Mouse (Mus musculus) neural tube, embryonic 14.5 days (tissue): Measurements from ENCODE around the gene Pak2. TPM values are rescaled to one million over a fixed set of nuclear protein-coding genes. Genes with fewer than 3 reads are reported as not detected.

Experiments used
- ATAC-seq: fragments of 200-750 bp; cut with Nextera tagmentation; 2 replicates; pipeline ENCODE4 v1.8.0; 2017; ENCODE audit warnings: low read depth, mild to moderate bottlenecking, moderate TSS enrichment, moderate library complexity
- H3K27ac ChIP-seq: fragments of 300-500 bp; sonication (generic); 2 replicates; pipeline ENCODE4 v1.5.1; 2014; ENCODE audit warnings: low read depth, mild to moderate bottlenecking, control low read depth, low read length, moderate library complexity, mixed read lengths
- H3K27me3 ChIP-seq: fragments of 300-500 bp; sonication (generic); 2 replicates; pipeline ENCODE4 v1.6.1; 2014; ENCODE audit warnings: low read length; ENCODE audit not compliant: control insufficient read depth, insufficient read depth
- H3K36me3 ChIP-seq: fragments of 300-500 bp; sonication (generic); 2 replicates; pipeline ENCODE4 v1.6.1; 2014; ENCODE audit warnings: low read length, mixed read lengths; ENCODE audit not compliant: control insufficient read depth, insufficient read depth
- H3K4me1 ChIP-seq: fragments of 300-500 bp; sonication (generic); 2 replicates; pipeline ENCODE4 v1.6.1; 2014; ENCODE audit warnings: low read length; ENCODE audit not compliant: control insufficient read depth, insufficient read depth
- H3K4me2 ChIP-seq: fragments of 300-500 bp; sonication (generic); 2 replicates; pipeline ENCODE4 v1.6.1; 2014; ENCODE audit warnings: mild to moderate bottlenecking, low read depth, low read length, control low read depth
- H3K4me3 ChIP-seq: fragments of 300-500 bp; sonication (generic); 2 replicates; pipeline ENCODE4 v1.5.1; 2014; ENCODE audit warnings: low read depth, low read length, control low read depth, mixed read lengths
- H3K9ac ChIP-seq: fragments of 300-500 bp; sonication (generic); replicated peaks from 2 replicates; pipeline ENCODE4 v1.6.1; 2014; ENCODE audit warnings: low read depth, mild to moderate bottlenecking, control low read depth, low read length, mixed read lengths
- H3K9me3 ChIP-seq: fragments of 300-500 bp; sonication (generic); 2 replicates; pipeline ENCODE4 v1.6.1; 2016; ENCODE audit warnings: low read length; ENCODE audit not compliant: control insufficient read depth
- WGBS: fragments of 180-500 bp; shearing (Covaris S2); extraction: QIAGEN DNeasy Blood & Tissue Kit; methylation state at CpG from one replicate; pipeline ENCODE4 v1.1.7; 2014; 5-methylcytosine and 5-hydroxymethylcytosine counted together
- polyA plus RNA-seq: library from polyadenylated mRNA; unstranded; fragments of >200 nt; fragmentation: Nextera tagmentation; extraction: Ambion mirVana; gene quantifications from 2 replicates; pipeline ENCODE4 v1.2.1, GENCODE M21; 2014

The Pak2 gene
- polyA plus RNA-seq, 1 experiment from 2014 or later: 28.1 TPM

DNA sequence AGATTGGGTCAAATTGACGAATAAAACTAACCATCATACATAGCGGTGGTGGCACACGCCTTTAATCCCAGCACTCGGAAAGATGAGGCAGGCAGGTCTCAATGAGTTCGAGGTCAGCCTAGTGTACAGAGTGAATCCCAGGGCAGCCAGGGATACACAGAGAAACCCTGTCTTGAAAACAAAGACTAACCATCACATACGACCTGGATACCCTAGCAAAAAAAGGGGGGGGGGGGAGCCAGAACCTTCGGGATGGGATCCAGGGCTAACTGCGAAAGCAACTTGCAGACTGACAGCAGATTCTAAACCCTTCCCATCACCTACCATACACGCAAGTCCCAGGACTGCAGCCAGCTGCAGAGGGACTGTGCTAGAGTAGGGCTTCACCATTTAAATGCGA is 35.3 kb upstream of the Pak2 start:
- Histone ChIP-seq H3K27me3 (no peaks in the 10 kb centered on the region), H3K27ac (no peak overlapping the region), H3K4me3 (no peak overlapping the region), H3K9me3 (no peaks in the 10 kb centered on the region), H3K9ac (no peak overlapping the region), H3K4me2 (no peak overlapping the region), H3K4me1 (no peaks in the 10 kb centered on the region), H3K36me3 (0 out of 2 replicates have a peak, but pooled peaks cover 3% of the 10 kb centered on the region)
- 89% methylated on average over 10 of the region's 10 CpGs for WGBS
- no peak for ATAC-seq

GRCm38 (mm10) chr16:32113541-32114218 is 34.5 kb upstream of the Pak2 start:
- Histone ChIP-seq H3K9ac (no peak overlapping the region), H3K27me3 (no peaks in the 10 kb centered on the region), H3K36me3 (0 out of 2 replicates have a peak, but pooled peaks cover 3% of the 10 kb centered on the region), H3K4me1 (no peaks in the 10 kb centered on the region), H3K4me2 (no peak overlapping the region), H3K4me3 (no peak overlapping the region), H3K9me3 (no peaks in the 10 kb centered on the region), H3K27ac (no peak overlapping the region)
- ATAC-seq: no peak
- WGBS: 73% methylated on average over 23 of the region's 23 CpGs

DNA sequence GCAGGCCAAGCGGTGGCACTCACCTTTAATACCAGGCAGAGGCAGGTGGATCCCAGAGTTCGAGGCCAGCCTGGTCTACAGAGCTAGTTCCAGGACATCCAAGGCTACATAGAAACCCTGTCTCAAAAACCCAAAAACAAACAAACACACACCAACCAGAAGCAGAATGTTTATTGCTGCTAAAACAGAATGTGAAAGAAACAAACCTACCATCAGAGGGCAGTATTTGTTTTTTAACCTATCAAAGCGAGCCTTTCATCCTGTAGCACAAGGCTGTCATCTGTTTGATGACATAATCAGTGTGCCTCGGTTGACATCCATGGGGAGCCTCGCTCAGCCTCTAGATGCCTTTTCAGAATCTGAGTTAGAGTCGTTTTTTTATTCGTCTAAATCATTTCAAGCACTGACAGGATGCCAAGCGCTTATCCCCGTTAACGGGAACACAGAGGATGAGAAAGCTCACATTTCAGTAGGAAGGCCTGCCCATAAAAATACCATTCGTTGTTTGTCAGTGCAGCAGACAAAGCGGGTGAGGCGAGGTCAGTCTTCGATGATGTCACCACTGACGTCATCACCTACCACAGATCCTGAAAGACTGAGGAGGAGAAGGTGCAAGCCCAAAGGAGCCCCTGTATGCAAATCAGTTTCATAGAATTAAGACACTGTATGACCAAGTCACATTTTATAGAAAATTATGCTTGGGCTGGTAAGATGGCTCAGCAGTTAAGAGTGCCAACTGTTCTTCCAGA is 32.0 kb upstream of the Pak2 start:
- 82% methylated on average over 15 of the region's 15 CpGs for WGBS
- no peak overlapping the region for H3K27ac ChIP-seq

DNA sequence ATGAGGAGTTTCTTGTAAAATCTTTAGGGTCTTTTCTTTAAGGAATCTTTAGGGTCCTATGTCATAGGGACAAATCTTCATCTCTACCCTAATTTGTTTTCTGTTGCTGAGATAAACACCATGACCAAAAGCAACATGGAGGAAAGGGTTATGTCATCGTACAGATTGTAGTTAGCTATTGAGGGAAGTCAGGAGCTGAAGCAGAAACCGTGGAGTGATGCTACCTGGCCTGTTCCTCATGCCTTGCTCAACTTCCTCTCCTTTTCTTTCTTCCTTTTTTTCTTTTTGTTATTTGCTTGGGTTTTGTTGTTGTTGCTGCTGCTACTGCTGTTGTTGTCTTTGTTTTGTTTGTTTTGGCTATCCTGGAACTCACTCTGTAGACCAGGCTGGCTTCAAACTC is 29.4 kb upstream of the Pak2 start:
- ATAC-seq: no peak
- Histone ChIP-seq H3K36me3 (peaks cover 13% of the 10 kb centered on the region; the same call in 1 of the 2 replicates), H3K4me3 (no peak overlapping the region), H3K27me3 (no peaks in the 10 kb centered on the region), H3K9ac (no peak overlapping the region), H3K27ac (no peak overlapping the region), H3K4me2 (no peak overlapping the region), H3K4me1 (no peaks in the 10 kb centered on the region), H3K9me3 (no peaks in the 10 kb centered on the region)
- WGBS: 96% methylated on average over 2 of the region's 2 CpGs

More for the DNA sequence above, 32.0 kb upstream of the Pak2 start:
- Histone ChIP-seq H3K36me3 (peaks cover 13% of the 10 kb centered on the region; the same call in 1 of the 2 replicates), H3K4me2 (no peak overlapping the region), H3K27me3 (no peaks in the 10 kb centered on the region), H3K4me3 (no peak overlapping the region), H3K9me3 (no peaks in the 10 kb centered on the region), H3K9ac (no peak overlapping the region), H3K4me1 (no peaks in the 10 kb centered on the region)
- ATAC-seq: no peak

DNA sequence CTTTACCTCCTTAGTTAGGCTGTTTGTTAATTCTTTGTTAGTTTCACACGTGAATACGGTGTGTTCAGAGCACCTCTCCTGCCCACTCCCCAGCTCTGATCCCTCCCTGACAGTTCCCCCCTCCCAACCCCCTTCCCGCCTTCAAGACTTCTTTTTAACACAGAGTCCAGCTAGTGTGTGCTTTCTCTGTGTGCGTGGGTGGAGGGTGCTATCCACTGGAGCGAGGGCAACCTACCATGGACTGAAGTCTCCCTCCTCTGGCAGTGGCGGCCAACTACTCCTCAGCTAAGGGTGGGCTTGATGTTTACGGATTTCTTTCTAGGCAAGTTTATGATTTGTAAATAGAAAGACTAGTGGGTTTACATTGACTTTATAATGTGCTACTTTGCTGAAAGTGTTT is 29.0 kb upstream of the Pak2 start:
- no peaks in the 10 kb centered on the region for H3K4me1 ChIP-seq
- H3K9me3 ChIP-seq: no peaks in the 10 kb centered on the region
- no peak overlapping the region for H3K4me2 ChIP-seq
- peaks cover 13% of the 10 kb centered on the region; the same call in 1 of the 2 replicates for H3K36me3 ChIP-seq
- H3K9ac ChIP-seq: no peak overlapping the region
- no peaks in the 10 kb centered on the region for H3K27me3 ChIP-seq
- 83% methylated on average over 7 of the region's 7 CpGs for WGBS
- H3K27ac ChIP-seq: no peak overlapping the region
- no peak overlapping the region for H3K4me3 ChIP-seq
- no peak for ATAC-seq

GRCm38 (mm10) chr16:32107342-32108045 is 28.4 kb upstream of the Pak2 start:
- Histone ChIP-seq H3K36me3 (peaks cover 13% of the 10 kb centered on the region; the same call in 1 of the 2 replicates), H3K9me3 (no peaks in the 10 kb centered on the region), H3K27me3 (no peaks in the 10 kb centered on the region), H3K9ac (no peak overlapping the region), H3K27ac (no peak overlapping the region), H3K4me2 (no peak overlapping the region), H3K4me3 (no peak overlapping the region), H3K4me1 (no peaks in the 10 kb centered on the region)
- no peak for ATAC-seq
- 93% methylated on average over 12 of the region's 12 CpGs for WGBS

- no peaks in the 10 kb centered on the region for H3K4me1 ChIP-seq
- no peak overlapping the region for H3K4me2 ChIP-seq
- H3K27me3 ChIP-seq: no peaks in the 10 kb centered on the region
- peaks cover 13% of the 10 kb centered on the region; the same call in 1 of the 2 replicates for H3K36me3 ChIP-seq
- no peak for ATAC-seq
- H3K27ac ChIP-seq: no peak overlapping the region
- H3K9me3 ChIP-seq: no peaks in the 10 kb centered on the region
- no peak overlapping the region for H3K9ac ChIP-seq
- H3K4me3 ChIP-seq: no peak overlapping the region
- 100% methylated on average over 1 of the region's 1 CpGs for WGBS
Measured at GRCm38 (mm10) chr16:32105698-32106097, 26.6 kb upstream of the Pak2 start.

- Histone ChIP-seq H3K9ac (no peak overlapping the region), H3K4me1 (peaks cover 10% of the 10 kb centered on the region), H3K4me2 (no peak overlapping the region), H3K36me3 (peaks cover 8% of the 10 kb centered on the region; the same call in 1 of the 2 replicates), H3K27me3 (no peaks in the 10 kb centered on the region), H3K4me3 (no peak overlapping the region), H3K9me3 (no peaks in the 10 kb centered on the region), H3K27ac (no peak overlapping the region)
- WGBS: 96% methylated on average over 13 of the region's 13 CpGs
- no peak for ATAC-seq
Measured at GRCm38 (mm10) chr16:32102295-32102694, 23.2 kb upstream of the Pak2 start.
